Mouse (Mus musculus) E14TG2a.4 (cell line): ENCODE measurements around the gene Rflna.

Experiments
- H3K27me3 ChIP-seq: 2 replicates; pipeline ENCODE4 v1.6.1; 2014; ENCODE audit warnings: low read length, control low read depth; ENCODE audit not compliant: insufficient read depth
- H3K36me3 ChIP-seq: 2 replicates; pipeline ENCODE4 v1.6.1; 2014; ENCODE audit warnings: low read length, control low read depth; ENCODE audit not compliant: insufficient read depth
- H3K4me1 ChIP-seq: replicated peaks from 2 replicates; pipeline ENCODE4 v1.6.1; 2014; ENCODE audit warnings: low read depth, low read length, control low read depth
- H3K4me3 ChIP-seq: replicated peaks from 2 replicates; pipeline ENCODE4 v1.5.1; 2014; ENCODE audit warnings: mild to moderate bottlenecking, low read length
- H3K9me3 ChIP-seq: 2 replicates; pipeline ENCODE4 v1.6.1; 2014; ENCODE audit warnings: low read length, control low read depth
- CTCF ChIP-seq: conservative IDR thresholded peaks from 2 replicates; pipeline ENCODE4 v1.5.1; 2014; ENCODE audit warnings: low read length
- NANOG ChIP-seq: IDR thresholded peaks from 2 replicates; pipeline ENCODE4 v1.6.1; 2014; ENCODE audit warnings: borderline replicate concordance, low read length, mixed read lengths
- POU5F1 ChIP-seq: IDR thresholded peaks from 2 replicates; pipeline ENCODE4 v1.6.1; 2014; ENCODE audit warnings: low read length, borderline replicate concordance

Rflna gene

DNA sequence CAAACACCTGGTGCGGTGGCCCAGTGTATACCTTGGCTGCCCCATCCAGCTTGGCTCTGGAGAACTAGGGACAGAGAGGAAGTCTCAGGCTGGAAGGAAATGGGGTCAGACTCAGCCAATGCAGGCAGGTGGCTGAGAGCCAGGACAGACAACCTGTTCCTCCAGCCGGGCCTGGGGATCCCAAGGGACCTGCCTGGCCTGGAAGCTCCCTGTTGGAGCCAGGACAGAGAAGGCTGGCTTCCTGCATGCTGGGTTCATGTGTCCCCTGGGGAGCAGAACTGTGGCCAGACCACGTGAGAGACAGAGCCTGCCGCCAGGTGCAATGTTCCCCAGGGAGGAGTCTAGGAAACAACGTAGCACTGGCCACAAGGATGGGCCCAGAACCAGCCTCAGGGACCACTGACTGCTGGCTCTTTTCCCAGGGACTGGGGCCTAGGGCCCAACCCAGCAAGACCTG lies 37.1 kb downstream of the Rflna start:
- no peaks in the 10 kb centered on the region for H3K27me3 ChIP-seq
- H3K4me1 ChIP-seq, result peaks cover 30% of the 10 kb centered on the region
- TF ChIP-seq NANOG (no peak), POU5F1 (no peak), CTCF (no peak)
- H3K4me3 ChIP-seq, result no peak overlapping the region
- H3K9me3 ChIP-seq, result no peaks in the 10 kb centered on the region
- peaks cover 99% of the 10 kb centered on the region for H3K36me3 ChIP-seq

DNA sequence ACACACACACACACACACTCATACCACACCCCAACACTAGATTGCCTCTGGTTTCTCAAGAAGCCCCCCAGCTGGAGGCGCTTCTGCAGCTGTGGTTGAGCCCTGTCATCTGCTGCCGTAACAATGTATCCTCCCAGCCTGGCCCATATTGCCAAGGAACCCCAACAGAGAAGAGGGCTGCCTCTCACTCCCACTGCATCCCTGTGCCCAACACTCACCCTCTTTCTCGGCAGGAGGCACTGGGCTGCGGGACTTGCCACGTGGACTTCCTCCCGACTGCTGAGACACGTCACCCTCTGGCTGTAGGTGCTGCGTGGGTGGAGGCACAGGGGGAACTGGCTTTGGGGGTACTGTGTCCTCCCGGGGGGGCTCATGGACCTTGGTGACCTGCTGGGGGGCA lies 38.6 kb downstream of the Rflna start:
- Histone ChIP-seq H3K9me3 (no peaks in the 10 kb centered on the region), H3K36me3 (peaks cover 97% of the 10 kb centered on the region), H3K4me3 (no peak overlapping the region), H3K27me3 (no peaks in the 10 kb centered on the region), H3K4me1 (peaks cover 30% of the 10 kb centered on the region)
- no peak for TF ChIP-seq POU5F1
- no peak for TF ChIP-seq NANOG
- no peak for TF ChIP-seq CTCF

- H3K4me3 ChIP-seq, result no peak overlapping the region
- H3K4me1 ChIP-seq, result peaks cover 30% of the 10 kb centered on the region
- H3K9me3 ChIP-seq, result no peaks in the 10 kb centered on the region
- no peaks in the 10 kb centered on the region for H3K27me3 ChIP-seq
- TF ChIP-seq POU5F1, result no peak
- TF ChIP-seq NANOG, result no peak
- TF ChIP-seq CTCF, result no peak
- H3K36me3 ChIP-seq, result peaks cover 97% of the 10 kb centered on the region
Measured at GRCm38 (mm10) chr5:125043448-125043847, 40.4 kb downstream of the Rflna start.

- Histone ChIP-seq H3K36me3 (peaks cover 97% of the 10 kb centered on the region), H3K27me3 (no peaks in the 10 kb centered on the region), H3K4me1 (peaks cover 30% of the 10 kb centered on the region), H3K9me3 (no peaks in the 10 kb centered on the region), H3K4me3 (no peak overlapping the region)
- TF ChIP-seq POU5F1, result no peak
Measured at GRCm38 (mm10) chr5:125045202-125045601, 42.2 kb downstream of the Rflna start.

- Histone ChIP-seq H3K27me3 (no peaks in the 10 kb centered on the region), H3K4me3 (no peak overlapping the region), H3K9me3 (no peaks in the 10 kb centered on the region), H3K36me3 (peaks cover 97% of the 10 kb centered on the region), H3K4me1 (peaks cover 18% of the 10 kb centered on the region)
- TF ChIP-seq NANOG, result no peak
- TF ChIP-seq POU5F1, result no peak
- TF ChIP-seq CTCF, result no peak
Measured at GRCm38 (mm10) chr5:125046436-125046835, 43.4 kb downstream of the Rflna start.

GRCm38 (mm10) chr5:125049481-125049880 lies 46.5 kb downstream of the Rflna start:
- H3K4me3 ChIP-seq, result no peak overlapping the region
- H3K4me1 ChIP-seq, result peaks cover 21% of the 10 kb centered on the region
- H3K36me3 ChIP-seq, result peaks cover 98% of the 10 kb centered on the region
- H3K9me3 ChIP-seq, result no peaks in the 10 kb centered on the region
- no peak for TF ChIP-seq CTCF
- TF ChIP-seq NANOG, result no peak
- no peak for TF ChIP-seq POU5F1
- no peaks in the 10 kb centered on the region for H3K27me3 ChIP-seq

DNA sequence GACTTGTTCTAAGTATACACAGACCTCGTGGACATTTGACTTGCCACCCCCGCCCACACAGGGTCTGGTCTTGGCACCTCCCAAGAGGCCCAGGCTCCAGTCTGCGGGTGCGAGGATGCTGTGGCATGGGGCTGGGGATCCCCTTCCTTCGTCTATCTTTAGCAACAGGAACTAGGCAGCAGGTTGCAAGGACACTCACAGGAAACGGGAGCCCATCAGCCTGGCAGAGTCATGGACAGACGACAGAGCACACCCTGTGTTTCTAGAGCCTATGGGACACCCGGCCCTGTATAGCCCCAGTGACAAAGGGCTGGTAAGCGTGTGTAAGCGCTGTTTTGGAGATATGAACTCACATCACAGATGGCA lies 49.2 kb downstream of the Rflna start:
- Histone ChIP-seq H3K9me3 (no peaks in the 10 kb centered on the region), H3K4me3 (no peak overlapping the region), H3K36me3 (peaks cover 88% of the 10 kb centered on the region), H3K27me3 (peaks cover 4% of the 10 kb centered on the region), H3K4me1 (peaks cover 42% of the 10 kb centered on the region)
- no peak for TF ChIP-seq POU5F1
- TF ChIP-seq CTCF, result no peak
- no peak for TF ChIP-seq NANOG

DNA sequence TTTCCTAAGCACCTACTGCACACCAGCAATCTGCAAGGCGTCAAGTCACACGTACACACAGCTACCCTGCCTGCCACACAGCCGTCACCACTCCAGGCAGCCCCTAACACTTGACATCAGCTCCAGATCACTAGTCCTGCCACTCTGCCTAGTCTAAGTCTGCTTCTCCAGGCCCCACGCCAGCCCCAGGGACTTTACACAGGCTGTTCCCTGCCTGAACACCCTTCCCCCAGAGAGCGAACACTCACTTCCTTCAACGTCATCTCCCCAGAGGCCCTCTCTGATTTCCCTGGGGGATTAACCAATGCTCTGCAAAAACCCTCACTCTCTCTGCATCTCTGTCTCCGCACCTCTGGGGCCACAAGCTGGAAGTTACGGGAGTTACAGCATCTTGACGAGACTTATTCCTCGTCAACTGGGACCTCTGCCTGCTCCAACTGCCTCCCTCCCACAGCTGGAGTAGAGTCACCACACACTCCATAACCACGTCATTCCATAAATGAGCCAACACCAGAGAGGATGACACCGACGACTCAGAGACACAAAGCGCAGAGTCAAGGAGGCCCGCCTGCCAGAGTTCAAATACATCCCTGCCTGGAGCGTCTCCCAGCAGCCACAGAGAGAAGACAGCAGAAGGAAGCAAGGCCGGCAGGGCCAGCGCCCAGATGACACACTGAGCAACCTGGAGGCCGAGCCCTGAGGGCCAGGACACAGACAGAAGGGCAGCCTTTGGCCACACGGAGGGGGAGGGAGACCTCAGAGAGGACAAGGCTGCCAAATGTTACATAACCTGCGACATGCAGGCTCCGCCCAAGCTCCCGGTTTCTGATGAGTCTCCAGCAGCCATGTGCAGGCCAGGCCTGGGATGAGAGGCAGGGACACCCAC lies 49.8 kb downstream of the Rflna start:
- Histone ChIP-seq H3K9me3 (no peaks in the 10 kb centered on the region), H3K36me3 (peaks cover 82% of the 10 kb centered on the region), H3K27me3 (peaks cover 10% of the 10 kb centered on the region), H3K4me3 (no peak overlapping the region), H3K4me1 (peaks cover 48% of the 10 kb centered on the region)
- TF ChIP-seq NANOG, result no peak
- no peak for TF ChIP-seq POU5F1
- no peak for TF ChIP-seq CTCF
